In genomic region chr11:94992480-94992753, GRCm38 (mm10) we compare ENCODE assay signal across 8 mouse cellular contexts. TPM values are rescaled to one million over a fixed set of nuclear protein-coding genes. Genes with fewer than 3 reads are reported as not detected.
DNase-seq lines count a peak whose midpoint lies in the region; ATAC-seq and TF ChIP-seq lines count a peak whose summit lies in the region.

No protein-coding gene starts in this region.

- H3K4me1 ChIP-seq in cerebellum, adult 2 months (ENCODE audit: control insufficient read depth, insufficient read depth, low read length) = peaks cover 25% of the 10 kb centered on the region
- H3K4me1 ChIP-seq in limb, embryonic 12.5 days (replicated peaks) = peaks cover 69% of the 10 kb centered on the region
- peaks cover 85% of the 10 kb centered on the region for H3K4me1 ChIP-seq in neural tube, embryonic 13.5 days (replicated peaks)

- peak overlapping the region; percentile 93 for H3K9ac ChIP-seq in limb, embryonic 12.5 days (replicated peaks)
- H3K9ac ChIP-seq in neural tube, embryonic 13.5 days = peak overlapping the region; percentile 99

- H3K27ac ChIP-seq in cerebellum, adult 2 months (ENCODE audit: insufficient read depth, low read length) = peak overlapping the region; percentile 97
- peak overlapping the region; percentile 95 for H3K27ac ChIP-seq in limb, embryonic 12.5 days
- peak overlapping the region; percentile 97 for H3K27ac ChIP-seq in neural tube, embryonic 13.5 days (replicated peaks)

- H3K9me3 ChIP-seq in limb, embryonic 12.5 days = no peaks in the 10 kb centered on the region
- no peaks in the 10 kb centered on the region for H3K9me3 ChIP-seq in neural tube, embryonic 13.5 days

- H3K4me2 ChIP-seq in limb, embryonic 12.5 days = peak overlapping the region; percentile 100
- H3K4me2 ChIP-seq in neural tube, embryonic 13.5 days = peak overlapping the region; percentile 99

- TF ChIP-seq POLR2A in cerebellum, adult 2 months (IDR thresholded peaks at IDR 0.05; ENCODE audit: borderline replicate concordance, insufficient read depth, low read length) = no peak

- under 1% methylated on average over 20 of the region's 20 CpGs for WGBS in cerebellum, adult 2 months
- 1% methylated on average over 20 of the region's 20 CpGs for WGBS in limb, embryonic 12.5 days
- 0% methylated on average over 20 of the region's 20 CpGs for WGBS in neural tube, embryonic 13.5 days

- no peak for TF ChIP-seq CTCF in cerebellum, adult 2 months (IDR thresholded peaks at IDR 0.05; ENCODE audit: borderline replicate concordance, insufficient read depth, low read depth, low read length)

- peak overlapping the region; percentile 82 for H3K4me3 ChIP-seq in cerebellum, adult 2 months (replicated peaks; ENCODE audit: insufficient read depth, low read depth, low read length)
- H3K4me3 ChIP-seq in limb, embryonic 12.5 days (replicated peaks) = peak overlapping the region; percentile 93
- peak overlapping the region; percentile 97 for H3K4me3 ChIP-seq in neural tube, embryonic 13.5 days

- ATAC-seq in limb, embryonic 12.5 days (ENCODE audit: insufficient number of reproducible peaks, insufficient read depth, low FRiP score, low TSS enrichment, low read depth) = no peak
- no peak for ATAC-seq in neural tube, embryonic 13.5 days (ENCODE audit: low read depth)
- ATAC-seq in monocyte, adult 5-6 weeks (replicated peaks; ENCODE audit: insufficient number of reproducible peaks, low FRiP score, low TSS enrichment, poor library complexity, severe bottlenecking) = no peak

- no peaks in the 10 kb centered on the region for H3K27me3 ChIP-seq in cerebellum, adult 2 months (ENCODE audit: control insufficient read depth, insufficient read depth, low read length)
- no peaks in the 10 kb centered on the region for H3K27me3 ChIP-seq in limb, embryonic 12.5 days
- H3K27me3 ChIP-seq in neural tube, embryonic 13.5 days = no peaks in the 10 kb centered on the region

- no peak for DNase-seq in cerebellum, adult 2 months
- no peak for DNase-seq in cerebellum, adult 9-10 months
- peak; percentile 18 for DNase-seq in thymus, postnatal 0 days (ENCODE audit: low spot score)
- no peak for DNase-seq in thymus, postnatal 14 days
- DNase-seq in cerebellum, postnatal 36 days = no peak

- H3K36me3 ChIP-seq in limb, embryonic 12.5 days = peaks cover 30% of the 10 kb centered on the region
- peaks cover 16% of the 10 kb centered on the region for H3K36me3 ChIP-seq in neural tube, embryonic 13.5 days

RNA-seq across cellular contexts. Expression of gene Ppp1r9b, which starts 1.6 kb away (rescaled TPM):
- 149 and 153 TPM in 2 replicates for polyA plus RNA-seq in cerebellum, adult 2 months (2012; rRNA removed)
- polyA plus RNA-seq in thymus, postnatal 0 days (2015; fragmentation: Nextera tagmentation; extraction: Ambion mirVana) = 21.5 and 27.9 TPM in 2 replicates
- polyA plus RNA-seq in limb, embryonic 12.5 days (2016; fragmentation: Nextera tagmentation; extraction: Ambion mirVana) = 12.0 and 12.6 TPM in 2 replicates
- polyA plus RNA-seq in neural tube, embryonic 13.5 days (2015; fragmentation: Nextera tagmentation; extraction: Ambion mirVana) = 18.0 and 19.3 TPM in 2 replicates
- 127 to 216 TPM (median 141 TPM) in 3 replicates for total RNA-seq in monocyte, adult 5-6 weeks (2017)

RNA-seq across cellular contexts. Expression of gene Sgca, which starts 16.3 kb away (rescaled TPM):
- polyA plus RNA-seq in cerebellum, adult 2 months (2012; rRNA removed) = 1.9 and 3.9 TPM in 2 replicates
- 0.22 and 0.30 TPM in 2 replicates for polyA plus RNA-seq in thymus, postnatal 0 days (2015; fragmentation: Nextera tagmentation; extraction: Ambion mirVana)
- 2.8 and 3.0 TPM in 2 replicates for polyA plus RNA-seq in limb, embryonic 12.5 days (2016; fragmentation: Nextera tagmentation; extraction: Ambion mirVana)
- 1.8 TPM in 1 of 2 replicates, not detected in the other for polyA plus RNA-seq in neural tube, embryonic 13.5 days (2015; fragmentation: Nextera tagmentation; extraction: Ambion mirVana)
- total RNA-seq in monocyte, adult 5-6 weeks (2017) = not detected in 3 replicates

RNA-seq across cellular contexts. Expression of gene Samd14, which starts 17.3 kb away (rescaled TPM):
- 80.7 and 89.4 TPM in 2 replicates for polyA plus RNA-seq in cerebellum, adult 2 months (2012; rRNA removed)
- polyA plus RNA-seq in thymus, postnatal 0 days (2015; fragmentation: Nextera tagmentation; extraction: Ambion mirVana) = 6.7 and 7.0 TPM in 2 replicates
- 34.6 and 37.7 TPM in 2 replicates for polyA plus RNA-seq in limb, embryonic 12.5 days (2016; fragmentation: Nextera tagmentation; extraction: Ambion mirVana)
- polyA plus RNA-seq in neural tube, embryonic 13.5 days (2015; fragmentation: Nextera tagmentation; extraction: Ambion mirVana) = 133 and 151 TPM in 2 replicates
- total RNA-seq in monocyte, adult 5-6 weeks (2017) = 0.38 to 1.5 TPM in 2 of 3 replicates, not detected in the other

RNA-seq across cellular contexts. Expression of gene Hils1, which starts 25.0 kb away (rescaled TPM):
- not detected in 2 replicates for polyA plus RNA-seq in cerebellum, adult 2 months (2012; rRNA removed)
- not detected in 2 replicates for polyA plus RNA-seq in thymus, postnatal 0 days (2015; fragmentation: Nextera tagmentation; extraction: Ambion mirVana)
- not detected in 2 replicates for polyA plus RNA-seq in limb, embryonic 12.5 days (2016; fragmentation: Nextera tagmentation; extraction: Ambion mirVana)
- polyA plus RNA-seq in neural tube, embryonic 13.5 days (2015; fragmentation: Nextera tagmentation; extraction: Ambion mirVana) = not detected in 2 replicates
- total RNA-seq in monocyte, adult 5-6 weeks (2017) = 2.5 TPM in 1 of 3 replicates, not detected in the others

RNA-seq across cellular contexts. Expression of gene Pdk2, which starts 48.7 kb away (rescaled TPM):
- 219 and 247 TPM in 2 replicates for polyA plus RNA-seq in cerebellum, adult 2 months (2012; rRNA removed)
- 13.0 and 13.9 TPM in 2 replicates for polyA plus RNA-seq in thymus, postnatal 0 days (2015; fragmentation: Nextera tagmentation; extraction: Ambion mirVana)
- 21.9 and 22.4 TPM in 2 replicates for polyA plus RNA-seq in limb, embryonic 12.5 days (2016; fragmentation: Nextera tagmentation; extraction: Ambion mirVana)
- 26.2 and 27.6 TPM in 2 replicates for polyA plus RNA-seq in neural tube, embryonic 13.5 days (2015; fragmentation: Nextera tagmentation; extraction: Ambion mirVana)
- total RNA-seq in monocyte, adult 5-6 weeks (2017) = 2.8 to 14.5 TPM (median 4.8 TPM) in 3 replicates
